24 mouse cellular contexts compared by ENCODE assay signal in genomic region chr14:33449296-33449840, GRCm38 (mm10). TPM values are rescaled to one million over a fixed set of nuclear protein-coding genes. Genes with fewer than 3 reads are reported as not detected.
DNase-seq lines count a peak whose midpoint lies in the region.
"Had no signal": no experiment of that assay in that cellular context is flagged by ENCODE, and none has a peak within 500 bp of the region (broad histone marks: within the 10 kb centered on the region; RNA-seq: fewer than 3 reads in every experiment).

No protein-coding gene starts in this region.

- peak; percentile 10 to 30 for DNase-seq in cerebellum, postnatal 14 days
- DNase-seq in cerebellum, postnatal 4 days (ENCODE audit: low spot score in 2 of 2): no peak
- DNase-seq in layer of hippocampus, adult 9-11 months: peak; percentile 26
- DNase-seq in layer of hippocampus, postnatal 36 days: no peak
- DNase-seq in gonadal fat pad, adult 2 months (ENCODE audit: low read depth): peak; percentile 71
- DNase-seq in gastrocnemius, postnatal 10 days: no peak
- no peak for DNase-seq in embryo, embryonic 10.5 days (ENCODE audit: low spot score)
- DNase-seq: adrenal gland, postnatal 10 days; adrenal gland, postnatal 36 days; B cell, adult 2 months; cerebellum, adult 8-10 months; cerebellum, postnatal 36 days; gastrocnemius, postnatal 14 days; heart, adult 18-20 months; heart, postnatal 10 days; heart, postnatal 36 days; kidney, adult 11 months had no signal

RNA-seq across cellular contexts. Expression of gene Mapk8, which starts 2.4 kb away (rescaled TPM):
- 10 to 100 TPM; 83.3 to 88.5 TPM for total RNA-seq in layer of hippocampus, postnatal 36 days (2021)
- 9.8 and 11.8 TPM in 2 replicates for polyA plus RNA-seq in gonadal fat pad, adult 2 months (2012; rRNA removed)
- total RNA-seq in gastrocnemius, postnatal 10 days (2021): 10 to 100 TPM; 30.9 to 35.2 TPM

RNA-seq across cellular contexts. Expression of gene Frmpd2, which starts 22.1 kb away (rescaled TPM):
- total RNA-seq in layer of hippocampus, postnatal 36 days (2021): 1 to 10 TPM in 1 of 2 experiments, under 1 TPM in 1; 0.42 to 1.0 TPM
- 0.28 and 0.50 TPM in 2 replicates for polyA plus RNA-seq in gonadal fat pad, adult 2 months (2012; rRNA removed)
- under 1 TPM in 1 of 2 experiments, not detected in 1; 0.23 TPM for total RNA-seq in gastrocnemius, postnatal 10 days (2021)
- total RNA-seq: adrenal gland, adult 18-20 months; adrenal gland, postnatal 10 days; adrenal gland, postnatal 36 days; CH12.LX; gastrocnemius, postnatal 4 days; heart, postnatal 10 days; heart, postnatal 36 days had no signal
- polyA plus RNA-seq: embryonic facial prominence, embryonic 12.5 days; G1E; hindbrain, embryonic 13.5 days; intestine, embryonic 15.5 days had no signal

Comparison
In these comparisons a context has a peak if more than half of its experiments do, and no peak if none do; other contexts are left out.
1. DNase-seq: peak in cerebellum, postnatal 14 days (2 of 2), layer of hippocampus, adult 9-11 months (single experiment) and gonadal fat pad, adult 2 months (single experiment); none in cerebellum, postnatal 4 days (0 of 2), layer of hippocampus, postnatal 36 days (0 of 2), gastrocnemius, postnatal 10 days (single experiment) and embryo, embryonic 10.5 days (single experiment).